Mouse (Mus musculus): ENCODE measurements around the gene Patl1.
"Not testable (repeated sequence)": the region's sequence is repeated elsewhere in the genome, so short reads cannot be mapped to it uniquely, and the experiment has no call there.

Gene Patl1

GRCm38 (mm10) chr19:11912037-11912532 lies at the start of gene Patl1:
Gene Patl1, plus strand, starts transcription at chr19:11912399.
- DNase-seq (ENCODE audit: low spot score): peak; percentile 98

GRCm38 (mm10) chr19:11867837-11868236 lies 44.4 kb upstream of the Patl1 start:
- no peak for DNase-seq (ENCODE audit: low spot score)

- DNase-seq (ENCODE audit: low spot score): no peak
Observed at GRCm38 (mm10) chr19:11875006-11875405, 37.2 kb upstream of the Patl1 start, which contains the start of gene Olfr1419. Gene Olfr1419, minus strand, starts transcription at chr19:11875106.

- not testable (repeated sequence) for DNase-seq (ENCODE audit: low spot score)
Observed at GRCm38 (mm10) chr19:11878404-11878803, 33.8 kb upstream of the Patl1 start.

GRCm38 (mm10) chr19:11886265-11886664 lies 25.9 kb upstream of the Patl1 start, which contains the start of gene Olfr1420:
Gene Olfr1420, plus strand, starts transcription at chr19:11886565.
- no peak for DNase-seq (ENCODE audit: low spot score)

GRCm38 (mm10) chr19:11911021-11911420 lies 1.2 kb upstream of the Patl1 start:
- no peak for DNase-seq (ENCODE audit: low spot score)

GRCm38 (mm10) chr19:11911603-11912002 lies 596 bp upstream of the Patl1 start:
- DNase-seq (ENCODE audit: low spot score): no peak

- peak; percentile 39 for DNase-seq (ENCODE audit: low spot score)
Observed at GRCm38 (mm10) chr19:11912533-11913121, 428 bp downstream of the Patl1 start.

- no peak for DNase-seq (ENCODE audit: low spot score)
Observed at GRCm38 (mm10) chr19:11915804-11916203, 3.6 kb downstream of the Patl1 start.

- no peak for DNase-seq (ENCODE audit: low spot score)
Observed at GRCm38 (mm10) chr19:11922068-11922467, 9.9 kb downstream of the Patl1 start.

- not testable (repeated sequence) for DNase-seq (ENCODE audit: low spot score)
Observed at GRCm38 (mm10) chr19:11922515-11922914, 10.3 kb downstream of the Patl1 start.

- DNase-seq (ENCODE audit: low spot score): no peak
Observed at GRCm38 (mm10) chr19:11926380-11926779, 14.2 kb downstream of the Patl1 start.

GRCm38 (mm10) chr19:11928025-11928748 lies 16.0 kb downstream of the Patl1 start:
- DNase-seq (ENCODE audit: low spot score): no peak

- not testable (repeated sequence) for DNase-seq (ENCODE audit: low spot score)
Observed at GRCm38 (mm10) chr19:11946460-11946859, 34.3 kb downstream of the Patl1 start.

- DNase-seq (ENCODE audit: low spot score): no peak
Observed at GRCm38 (mm10) chr19:11949878-11950277, 37.7 kb downstream of the Patl1 start.

GRCm38 (mm10) chr19:11950747-11951146 lies 38.5 kb downstream of the Patl1 start:
- DNase-seq (ENCODE audit: low spot score): no peak

- DNase-seq (ENCODE audit: low spot score): no peak
Observed at GRCm38 (mm10) chr19:11954206-11954605, 42.0 kb downstream of the Patl1 start.

GRCm38 (mm10) chr19:11956636-11957035 lies 44.4 kb downstream of the Patl1 start:
- no peak for DNase-seq (ENCODE audit: low spot score)

GRCm38 (mm10) chr19:11957396-11957795 lies 45.2 kb downstream of the Patl1 start:
- no peak for DNase-seq (ENCODE audit: low spot score)

- DNase-seq (ENCODE audit: low spot score): no peak
Observed at GRCm38 (mm10) chr19:11957846-11958245, 45.6 kb downstream of the Patl1 start.

- no peak for DNase-seq (ENCODE audit: low spot score)
Observed at GRCm38 (mm10) chr19:11964266-11964665, 52.1 kb downstream of the Patl1 start.

GRCm38 (mm10) chr19:11965023-11965942 lies 53.1 kb downstream of the Patl1 start, which contains the start of gene Osbp:
Gene Osbp, plus strand, starts transcription at chr19:11965941.
- DNase-seq (ENCODE audit: low spot score): peak; percentile 100

All from ovary, adult 18-20 months (tissue).